Mouse (Mus musculus) gastrocnemius, postnatal 14 days (tissue): ENCODE measurements at regions not wholly inside any gene's neighbourhood (a gene's known extent, or its start where the extent isn't known, plus 50 kb on each side); places are given as distances from the start of the nearest gene placed in this dataset.

Source experiments
- DNase-seq: peaks from one replicate; pipeline ENCODE4 v3.0.0; 2021; ENCODE audit warnings: mixed read lengths
- intact Hi-C: fragments of 180-260 bp; cut with DNase I; formaldehyde crosslinking; loops from one replicate; pipeline ENCODE4 v1.15.1; 2025; ENCODE audit warnings: low total_unique reads

DNA sequence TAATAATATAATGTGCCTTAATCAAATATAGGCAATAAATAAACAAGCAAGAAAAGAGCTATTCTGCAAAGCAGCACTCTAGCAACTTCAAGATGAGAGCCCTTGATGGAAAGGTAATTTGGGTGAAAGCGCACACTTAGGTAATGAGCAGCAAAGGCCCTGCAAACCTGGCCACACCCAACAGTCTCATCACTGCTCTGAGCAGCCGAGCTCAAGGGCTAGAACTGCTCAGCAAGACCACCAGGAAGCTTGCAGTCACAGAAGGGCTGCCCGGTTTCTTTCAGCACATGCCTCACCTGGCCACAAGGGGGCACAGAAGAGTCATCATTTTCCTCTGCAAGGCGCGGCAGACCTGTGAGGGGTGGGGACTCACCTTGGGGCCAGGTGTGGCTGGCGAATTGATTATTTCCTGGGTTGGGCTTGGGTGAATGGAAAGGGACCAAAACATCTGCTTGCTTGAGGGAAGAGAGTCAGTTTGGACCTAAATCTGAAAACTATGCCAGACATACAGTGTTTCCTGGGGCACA, 253.4 kb downstream of the Cbln1 start:
- DNase-seq, result no peak
- intact Hi-C loops, result no loop called here

DNA sequence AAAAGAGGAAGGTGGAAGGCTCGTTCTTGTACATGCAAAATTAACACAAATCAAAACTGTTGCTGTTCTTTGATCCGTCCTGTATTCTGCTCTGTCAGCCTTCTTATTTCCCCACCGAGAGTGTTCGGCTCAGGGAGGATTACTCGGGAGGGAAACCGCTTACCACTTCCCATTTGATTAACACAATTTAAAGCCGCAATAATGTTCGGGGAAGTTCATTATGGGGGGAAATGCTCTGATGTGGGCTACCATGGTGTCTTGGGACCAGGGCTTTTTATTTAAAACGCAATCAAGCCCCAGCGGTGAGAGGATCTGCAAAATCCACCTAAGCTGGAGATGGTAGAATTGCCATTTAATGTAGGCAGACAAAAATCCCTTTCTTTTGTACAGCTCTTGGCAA, 257.4 kb downstream of the Cbln1 start:
- DNase-seq, result no peak
- intact Hi-C loops, result no loop called here

DNA sequence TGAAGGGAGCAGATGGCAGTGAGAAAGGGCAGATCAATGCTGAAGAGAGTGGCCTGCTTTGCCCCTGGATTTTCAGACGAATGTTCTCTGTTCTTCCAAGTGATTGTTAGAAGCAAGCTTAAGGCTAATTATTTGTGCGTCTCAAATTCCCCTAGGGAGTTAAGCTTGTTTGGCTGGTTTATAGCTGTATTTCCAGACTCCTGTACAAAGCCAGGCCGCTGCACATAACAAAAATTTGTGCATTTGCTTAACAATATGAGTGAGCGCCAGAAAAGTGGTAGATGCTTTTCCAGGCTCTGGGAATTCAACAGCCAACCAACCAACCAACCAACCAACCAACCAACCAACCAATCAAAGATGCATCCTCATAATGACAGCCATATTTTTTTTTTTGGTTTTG, 261.9 kb downstream of the Cbln1 start:
- DNase-seq, result no peak

DNA sequence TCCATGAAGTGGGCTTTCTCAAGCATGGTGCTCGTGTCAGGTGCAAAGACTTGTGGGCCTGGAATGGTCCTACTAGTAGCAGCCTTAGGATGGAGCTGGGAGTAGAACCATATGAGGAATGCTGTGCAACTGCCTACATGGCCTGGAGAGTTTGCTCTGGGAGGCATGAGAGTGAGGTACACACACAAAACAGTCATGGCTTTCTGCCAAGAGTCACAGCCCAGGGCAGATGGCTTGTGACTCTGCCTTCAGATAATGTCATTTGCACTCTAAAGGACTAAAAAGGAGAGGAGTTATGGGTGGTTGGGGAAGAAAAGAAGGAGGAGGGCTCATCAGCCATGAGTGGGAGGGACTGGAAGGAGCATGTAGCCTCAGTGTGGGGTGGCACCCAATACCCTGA, 263.1 kb downstream of the Cbln1 start:
- intact Hi-C loops, result no loop called here
- no peak for DNase-seq

More for the DNA sequence above, 261.9 kb downstream of the Cbln1 start:
- intact Hi-C loops, result no loop called here

DNA sequence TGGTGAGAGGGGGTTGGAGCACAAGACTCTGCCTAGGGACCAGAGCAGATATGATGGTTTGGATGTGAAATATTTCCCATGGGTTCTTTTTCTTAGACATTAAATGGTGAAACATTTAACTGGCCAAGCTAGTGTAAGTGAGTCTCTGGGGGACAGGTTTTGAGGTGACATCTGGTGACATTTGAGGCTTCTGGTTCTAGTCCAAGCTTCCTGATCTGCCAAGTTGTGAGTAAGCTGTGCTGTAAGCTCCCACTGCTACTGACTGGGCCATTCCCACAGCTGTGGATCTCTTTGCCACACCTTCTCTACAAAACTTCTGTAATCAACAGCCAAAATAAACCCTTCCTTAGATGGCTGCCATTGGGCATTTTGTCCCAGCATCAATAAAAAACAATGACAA, 264.4 kb downstream of the Cbln1 start:
- no peak for DNase-seq

DNA sequence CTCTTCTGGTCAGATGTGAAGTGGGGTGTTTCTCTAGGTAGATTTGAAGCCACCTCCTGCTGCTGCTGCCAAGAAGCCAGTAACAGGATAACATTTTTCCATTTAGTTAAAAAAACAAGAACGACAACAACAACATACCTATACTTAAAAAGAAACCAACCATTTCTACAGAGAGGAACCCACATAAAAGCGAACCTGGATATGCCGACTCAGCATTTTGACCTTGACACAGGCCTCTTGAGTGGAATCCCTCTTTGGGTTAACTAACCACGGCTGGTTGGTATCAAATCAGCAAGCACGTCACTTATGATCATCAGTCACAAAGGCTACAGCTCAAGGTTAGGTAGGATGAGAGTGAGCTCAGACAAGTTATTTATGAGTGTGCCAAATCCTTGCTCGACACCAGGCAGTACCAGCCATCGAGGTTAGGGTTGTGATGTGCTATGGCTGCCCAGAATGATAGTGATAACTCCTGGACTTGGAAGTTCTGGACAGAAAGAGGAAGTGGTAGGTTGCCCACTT, 269.7 kb downstream of the Cbln1 start:
- intact Hi-C loops, result no loop called here

More for the DNA sequence above, 264.4 kb downstream of the Cbln1 start:
- intact Hi-C loops, result no loop called here

DNA sequence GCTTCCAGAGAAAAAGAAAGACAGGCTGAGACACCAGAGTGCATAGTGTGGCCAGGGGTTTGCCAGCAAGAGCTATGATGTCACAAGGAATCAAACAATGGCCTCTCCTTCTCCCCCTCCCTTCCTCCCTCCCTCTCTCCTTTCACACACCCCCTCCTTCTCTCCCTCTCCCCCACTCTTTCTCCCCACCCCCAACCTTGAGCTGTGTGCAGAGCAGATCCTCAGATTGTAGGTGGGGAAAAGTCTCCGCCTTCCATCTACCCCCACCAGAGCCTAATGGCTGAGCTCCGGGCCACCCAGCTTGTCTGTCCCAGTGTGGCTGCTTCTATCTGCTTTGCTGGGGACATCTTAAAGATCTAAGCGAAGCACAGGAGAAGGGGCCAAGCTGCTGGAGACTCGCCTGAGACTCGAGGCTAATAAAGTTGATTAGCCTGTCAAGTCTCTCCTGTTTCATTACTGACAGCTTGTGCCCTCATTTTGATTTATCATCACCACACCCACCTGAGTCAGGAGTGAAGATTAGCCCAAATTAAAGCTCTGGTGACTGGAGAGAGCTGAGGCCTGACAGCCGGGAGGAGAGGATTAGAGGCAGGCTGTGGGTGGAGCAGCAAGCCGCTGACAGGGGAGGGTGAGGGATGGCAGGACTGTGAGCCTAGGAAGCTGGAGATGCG, 272.8 kb downstream of the Cbln1 start:
- no peak for DNase-seq
- intact Hi-C loops, result no loop called here

More for the DNA sequence above, 269.7 kb downstream of the Cbln1 start:
- no peak for DNase-seq

DNA sequence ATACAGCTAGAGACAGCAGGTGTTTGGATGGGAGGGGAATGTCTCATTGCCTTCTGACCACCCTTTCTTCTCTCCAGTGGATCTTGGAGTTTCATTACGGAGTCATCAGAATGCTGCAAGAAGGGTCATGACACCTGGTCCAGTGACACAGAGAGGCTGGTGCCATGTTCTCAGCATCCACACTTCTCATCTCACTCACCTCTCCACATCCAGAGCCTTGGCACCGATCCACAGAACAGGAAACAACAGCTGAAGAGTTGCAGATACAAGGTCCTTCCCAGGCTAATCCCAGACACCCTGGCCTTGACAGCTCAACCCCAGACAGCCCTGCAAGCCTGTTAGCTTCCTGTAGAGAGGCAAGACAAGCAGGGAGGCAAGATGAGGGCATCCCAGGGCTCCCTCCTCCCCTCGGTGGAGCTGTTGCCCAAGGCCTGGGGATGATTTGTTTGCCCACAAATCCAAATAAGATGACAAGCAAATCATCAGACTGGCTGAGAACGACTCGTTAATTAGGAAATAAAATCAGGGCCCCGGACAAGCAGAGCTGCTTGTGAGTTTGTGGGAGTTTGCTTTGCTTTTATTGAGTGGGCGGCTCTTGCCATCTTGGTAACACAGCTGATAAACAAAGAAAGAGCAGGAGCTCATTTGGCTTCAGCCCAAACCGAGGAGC, 274.4 kb downstream of the Cbln1 start:
- intact Hi-C loops, result no loop called here

DNA sequence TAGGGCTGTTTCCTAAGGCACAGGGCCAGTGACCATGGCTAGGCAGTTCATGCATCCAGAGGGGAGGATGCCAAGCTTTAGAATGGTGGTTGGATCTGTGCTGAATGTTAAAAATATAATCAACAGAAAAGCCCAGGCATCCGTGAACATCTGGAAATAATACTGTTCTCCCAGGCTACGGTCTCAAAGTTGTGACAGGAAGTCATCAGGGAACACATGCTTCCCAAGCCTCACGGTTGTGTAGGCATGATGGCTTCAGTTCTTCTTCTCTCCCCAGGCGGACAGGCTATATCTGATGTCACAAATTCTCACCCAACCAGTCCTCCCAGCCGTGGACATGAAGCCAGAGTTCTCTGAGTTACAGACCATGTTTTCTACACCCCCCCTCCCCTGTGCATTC, 275.4 kb downstream of the Cbln1 start:
- intact Hi-C loops, result no loop called here
- DNase-seq, result no peak

More for the DNA sequence above, 274.4 kb downstream of the Cbln1 start:
- DNase-seq, result no peak

DNA sequence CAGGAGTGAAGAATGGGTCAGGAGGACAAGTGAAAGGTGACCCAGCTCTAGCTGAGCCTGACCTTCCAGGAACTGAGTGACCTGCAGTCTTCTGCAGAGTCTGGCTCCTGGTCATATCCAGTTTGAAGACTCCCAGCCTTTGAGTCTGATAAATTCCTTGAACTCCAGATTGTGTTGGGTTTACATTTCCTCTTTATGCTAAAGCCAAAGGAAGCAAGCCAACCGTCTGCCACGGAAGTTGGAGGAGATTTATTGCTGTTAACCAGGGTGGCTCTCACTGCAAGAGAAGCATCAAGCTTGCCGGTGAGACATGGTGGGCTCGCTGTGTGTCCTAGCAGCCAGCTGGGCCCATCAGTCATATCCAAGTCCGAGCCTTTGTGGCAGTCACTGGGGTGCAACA, 276.4 kb downstream of the Cbln1 start:
- intact Hi-C loops, result no loop called here

DNA sequence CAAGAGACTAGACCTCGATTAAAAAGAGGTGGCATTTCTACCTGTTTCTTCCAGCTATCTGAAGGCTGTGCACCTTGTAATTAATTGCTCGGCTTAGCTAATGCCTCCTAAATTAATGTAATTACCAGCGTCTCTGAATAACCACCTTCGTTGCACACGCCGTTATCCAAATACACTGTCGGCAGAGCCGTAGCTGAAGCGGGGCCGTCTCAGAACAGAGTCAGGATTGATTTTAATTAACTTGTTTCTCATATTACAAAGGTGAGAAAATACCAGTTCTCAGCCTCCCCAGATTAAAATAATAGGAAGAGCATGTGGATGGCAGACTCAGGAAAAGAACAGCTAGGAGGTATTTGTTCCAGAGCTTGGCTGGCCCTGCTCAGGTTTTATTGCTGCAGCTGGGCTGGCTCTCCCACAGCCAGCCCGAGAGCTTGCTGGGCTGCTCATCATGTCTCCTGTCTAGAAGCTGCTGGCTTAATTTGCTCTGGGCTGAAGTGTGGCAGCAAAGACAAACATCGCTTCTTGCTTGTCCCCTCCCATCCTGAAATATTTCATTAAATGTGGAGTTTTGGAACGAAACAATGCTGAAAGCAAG, 282.5 kb downstream of the Cbln1 start:
- intact Hi-C loops, result no loop called here

More for the DNA sequence above, 276.4 kb downstream of the Cbln1 start:
- DNase-seq, result no peak

DNA sequence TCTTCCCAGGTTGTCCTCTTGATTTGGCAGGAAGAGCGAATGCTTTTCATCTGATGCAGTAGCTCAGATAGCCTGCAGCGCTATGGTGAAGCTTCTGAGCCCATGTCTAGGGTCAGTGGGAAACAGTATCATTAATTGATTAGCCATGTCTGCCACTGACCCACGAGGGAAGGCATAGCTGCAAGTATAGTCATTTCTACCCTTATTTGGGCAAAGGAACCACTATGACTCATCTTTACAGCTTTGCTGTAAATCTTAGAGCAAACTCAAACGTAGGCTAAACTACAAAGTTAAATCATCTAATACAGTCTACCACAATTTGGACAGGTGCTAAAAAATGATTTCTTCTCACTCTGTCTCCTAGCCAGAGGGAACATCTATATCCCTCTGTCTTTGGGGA, 289.5 kb downstream of the Cbln1 start:
- intact Hi-C loops, result no loop called here
- no peak for DNase-seq

More for the DNA sequence above, 282.5 kb downstream of the Cbln1 start:
- DNase-seq, result no peak

DNA sequence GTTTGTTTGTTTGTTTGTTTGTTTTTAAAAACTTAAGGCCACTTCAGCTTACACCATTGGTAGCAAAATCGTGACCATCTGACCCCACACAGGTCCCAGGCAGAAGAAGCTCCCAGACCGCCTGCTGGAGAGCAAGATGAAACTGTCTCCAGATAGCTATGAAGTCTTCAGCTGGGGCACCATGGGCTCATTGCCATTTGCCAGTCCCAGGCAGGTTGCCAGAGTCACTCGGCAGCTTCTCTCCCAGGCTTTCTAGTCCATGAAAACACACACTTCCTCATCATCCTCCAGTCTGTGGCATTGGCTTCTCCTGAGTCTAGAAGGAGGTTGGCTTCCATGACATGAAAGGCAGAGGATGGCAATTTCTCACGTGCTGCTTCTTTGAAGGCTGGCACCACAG, 293.5 kb upstream of the N4bp1 start:
- intact Hi-C loops, result no loop called here
- DNase-seq, result no peak

DNA sequence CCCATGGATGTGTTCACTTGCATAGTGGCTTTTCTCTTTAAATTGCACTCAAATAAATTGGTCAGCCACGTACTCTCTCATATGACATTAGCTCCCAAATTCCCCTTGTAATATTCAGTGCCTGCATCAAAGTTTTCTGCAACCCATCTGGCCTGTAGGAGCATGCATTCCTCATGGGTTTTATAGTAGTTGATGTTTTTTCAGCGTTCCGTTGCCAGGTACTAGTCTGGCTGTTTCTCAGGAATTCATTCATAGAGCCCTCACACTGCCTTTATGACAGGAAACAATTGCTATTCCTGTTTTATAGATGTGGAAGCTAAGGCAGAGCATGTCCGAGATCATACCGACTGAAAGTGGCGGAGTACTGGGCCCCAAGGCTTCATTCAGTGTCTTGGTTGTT, 292.6 kb upstream of the N4bp1 start:
- DNase-seq, result no peak
- intact Hi-C loops, result no loop called here

DNA sequence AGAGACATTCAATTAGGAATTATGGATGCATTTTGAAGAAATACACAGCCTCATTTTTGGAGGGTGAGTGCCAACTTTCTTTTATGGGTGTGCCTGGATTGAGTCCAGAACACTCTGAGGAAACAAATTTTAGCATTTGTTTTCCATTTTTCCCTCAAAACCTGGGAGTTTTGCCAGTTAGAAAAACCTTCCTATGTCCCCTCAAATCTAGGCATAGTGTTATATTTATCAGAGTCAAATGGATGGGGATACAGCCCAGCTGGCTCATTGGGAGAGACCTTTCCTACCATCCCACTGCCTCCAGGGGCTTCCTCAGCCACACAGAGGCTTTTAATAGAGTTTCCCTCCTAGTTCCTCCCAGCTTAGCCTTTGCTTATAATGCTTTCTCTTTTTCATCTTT, 290.0 kb upstream of the N4bp1 start:
- DNase-seq, result no peak
- intact Hi-C loops, result no loop called here

DNA sequence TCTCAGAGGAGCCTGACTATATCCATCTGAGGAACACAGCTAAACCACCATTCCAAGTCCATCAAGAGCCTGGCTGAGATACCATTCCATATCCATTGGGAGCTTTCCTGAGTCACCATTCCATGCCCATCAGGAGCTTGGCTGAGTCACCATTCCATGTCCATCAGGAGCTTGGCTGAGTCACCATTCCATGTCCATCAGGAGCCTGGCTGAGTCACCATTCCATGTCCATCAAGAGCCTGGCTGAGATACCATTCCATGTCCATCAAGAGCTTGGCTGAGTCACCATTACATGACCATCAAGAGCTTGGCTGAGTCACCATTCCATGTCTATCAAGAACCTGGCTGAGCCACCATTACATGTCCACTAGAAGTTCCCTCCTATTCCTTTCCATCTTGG, 288.7 kb upstream of the N4bp1 start:
- DNase-seq, result no peak
- intact Hi-C loops, result no loop called here

DNA sequence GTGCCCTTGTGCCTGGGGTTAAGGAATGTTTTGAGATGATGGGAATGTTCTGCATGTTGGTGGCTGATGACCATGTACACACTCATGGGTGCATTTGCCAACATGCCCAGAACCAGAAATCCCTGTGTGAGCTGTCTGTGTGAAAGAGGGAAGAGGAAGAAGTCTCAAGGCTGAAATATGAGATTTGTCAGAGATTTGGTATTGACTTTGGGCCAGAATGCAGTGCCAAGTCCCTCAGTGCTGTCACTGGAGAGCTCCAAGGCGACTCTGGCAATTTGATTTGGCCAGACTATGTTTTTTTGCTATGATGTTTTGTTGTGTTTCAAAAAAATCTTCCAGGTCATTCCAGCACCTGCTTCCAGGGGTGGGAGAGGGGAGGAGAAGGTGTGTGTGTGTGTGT, 281.7 kb upstream of the N4bp1 start:
- intact Hi-C loops, result no loop called here
- no peak for DNase-seq

DNA sequence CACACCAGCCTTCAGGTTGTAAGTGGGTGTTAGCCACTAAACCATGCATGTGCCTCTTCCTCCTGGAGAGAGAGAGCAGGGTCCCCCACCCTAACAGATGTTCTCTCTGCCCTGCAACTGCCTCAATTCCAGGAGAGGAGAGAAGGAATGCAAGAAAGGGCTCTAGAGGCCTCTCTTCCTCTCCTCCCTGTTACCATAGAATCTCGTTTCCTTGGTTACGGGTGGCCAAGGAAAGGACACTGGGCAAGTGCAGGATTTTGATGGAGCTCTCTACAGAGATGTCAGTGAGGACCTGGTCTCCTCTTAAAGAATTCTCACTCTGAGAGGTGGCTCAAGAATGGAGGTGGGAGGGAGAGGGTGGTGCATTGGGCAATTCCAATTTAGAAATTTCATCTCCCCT, 275.4 kb upstream of the N4bp1 start:
- intact Hi-C loops, result no loop called here

DNA sequence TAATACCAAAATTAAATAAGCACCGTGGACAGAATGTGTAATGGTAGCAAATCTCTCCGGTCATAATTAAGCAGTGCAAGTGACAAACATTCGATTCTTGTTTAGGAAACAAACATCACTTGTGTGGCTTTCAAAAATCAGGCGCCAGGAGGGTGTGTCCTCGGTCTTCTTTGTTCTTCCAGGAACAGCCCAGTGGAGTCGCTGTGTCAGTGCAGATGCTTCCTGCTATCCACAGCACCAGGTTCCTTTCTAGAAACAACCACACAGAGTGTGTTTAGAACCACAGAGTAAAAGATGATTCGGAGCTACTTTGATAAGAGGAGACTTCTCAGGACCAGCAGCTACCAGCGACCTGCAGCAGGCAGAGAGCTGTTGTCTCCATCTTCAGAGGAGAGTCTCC, 273.3 kb upstream of the N4bp1 start:
- DNase-seq, result no peak
- intact Hi-C loops, result no loop called here

More for the DNA sequence above, 275.4 kb upstream of the N4bp1 start:
- DNase-seq, result no peak

DNA sequence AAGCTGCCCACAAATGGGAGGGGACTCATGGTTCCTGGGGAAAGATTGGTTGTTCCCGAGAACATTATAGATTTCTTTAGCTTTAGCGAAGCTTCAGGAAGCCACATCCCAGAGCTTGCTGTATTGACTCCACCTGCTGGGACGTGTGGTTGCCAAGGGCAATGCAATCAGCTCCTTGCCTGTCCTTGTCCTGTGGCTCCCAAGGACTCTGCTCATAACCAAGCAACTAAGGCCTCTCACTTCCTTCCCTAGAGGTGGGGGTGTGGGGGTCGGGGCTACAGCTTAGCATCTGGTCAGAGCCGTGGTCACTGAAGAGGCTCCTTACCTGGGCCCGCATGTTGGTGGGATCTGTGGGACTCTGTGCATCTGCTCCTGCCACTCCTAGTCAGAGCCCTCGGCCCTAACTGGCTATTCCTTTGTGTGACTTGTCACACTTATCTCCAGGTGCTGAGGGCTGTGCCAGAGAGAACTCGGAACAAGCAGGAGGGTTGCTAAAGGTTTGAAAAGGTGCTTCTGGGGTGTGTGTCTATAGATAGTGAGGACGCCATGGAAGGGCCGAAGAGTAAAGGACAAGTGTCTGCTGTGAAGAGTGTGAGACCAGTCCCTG, 270.9 kb upstream of the N4bp1 start:
- DNase-seq, result no peak
- intact Hi-C loops, result no loop called here
